ENCODE assay signal across 8 mouse cellular contexts in the genomic region with DNA sequence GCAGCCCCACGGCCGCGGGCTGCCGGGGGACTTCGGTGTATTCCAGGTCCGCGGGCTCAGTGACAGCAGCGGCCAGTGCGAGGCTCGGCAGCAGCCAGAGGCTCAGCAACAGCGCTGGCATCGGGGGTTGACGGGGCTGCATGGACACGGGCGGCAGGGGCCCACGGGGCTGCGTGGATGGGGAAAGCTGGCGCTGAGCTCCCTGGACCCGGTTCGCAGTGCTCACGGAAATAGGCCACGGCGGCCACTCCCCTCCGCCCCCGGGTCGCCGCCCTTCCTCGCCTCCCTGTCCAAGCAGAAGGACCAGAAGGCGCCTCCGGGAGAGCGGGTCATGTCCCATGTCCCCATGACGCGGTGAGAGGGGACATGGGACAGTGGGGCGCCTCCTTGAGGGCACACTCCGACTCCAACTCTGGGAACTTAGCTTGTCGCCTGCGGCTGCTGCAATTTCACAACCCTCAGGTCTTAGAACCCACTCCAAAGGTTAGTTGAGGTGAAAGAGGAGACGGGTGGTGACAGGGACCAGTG. TPM values are rescaled to one million over a fixed set of nuclear protein-coding genes. Genes with fewer than 3 reads are reported as not detected.
A peak's percentile ranks its signal among the peaks of the same experiment; 100 is the strongest.
DNase-seq lines count a peak whose midpoint lies in the region; ATAC-seq lines count a peak whose summit lies in the region.

A gene (minus strand): TSS at position 250 of the 528 bp plus-strand sequence.

- no peaks in the 10 kb centered on the region for H3K9me3 ChIP-seq in heart, embryonic 13.5 days
- H3K9me3 ChIP-seq in megakaryocyte, embryonic 14.5 days, result no peaks in the 10 kb centered on the region

- ATAC-seq in CD4-positive, CD25-positive, alpha-beta regulatory T cell, adult 4 months, result no peak
- ATAC-seq in heart, embryonic 13.5 days (ENCODE audit: extremely low read depth, insufficient number of reproducible peaks, low FRiP score, low TSS enrichment), result no peak

- no peak within 1 kb of the TSS for H3K27ac ChIP-seq in heart, embryonic 13.5 days (replicated peaks)

- H3K27me3 ChIP-seq in heart, embryonic 13.5 days (replicated peaks), result peaks cover 49% of the 10 kb centered on the region
- H3K27me3 ChIP-seq in megakaryocyte, embryonic 14.5 days (replicated peaks), result peaks cover 52% of the 10 kb centered on the region

- peak within 1 kb of the TSS; percentile 100 for H3K4me2 ChIP-seq in heart, embryonic 13.5 days

- peak within 1 kb of the TSS; percentile 70 for H3K4me3 ChIP-seq in heart, embryonic 13.5 days
- H3K4me3 ChIP-seq in megakaryocyte, embryonic 14.5 days (replicated peaks), result peak within 1 kb of the TSS; percentile 90

- no peaks in the 10 kb centered on the region for H3K36me3 ChIP-seq in heart, embryonic 13.5 days
- no peaks in the 10 kb centered on the region for H3K36me3 ChIP-seq in megakaryocyte, embryonic 14.5 days (replicated peaks; ENCODE audit: low read length)

- peak within 1 kb of the TSS; percentile 81 for H3K9ac ChIP-seq in heart, embryonic 13.5 days

- WGBS in heart, embryonic 13.5 days, result 2% methylated on average over 38 of the region's 38 CpGs

- peak; percentile 1 for DNase-seq in CD4-positive, CD25-positive, alpha-beta regulatory T cell, adult 2 months (ENCODE audit: low read depth, low spot score)
- peak; percentile 5 for DNase-seq in thymus, postnatal 14 days
- no peak for DNase-seq in thymus, postnatal 25 days
- DNase-seq in kidney, postnatal 36 days, result peak; percentile 3 to 38
- DNase-seq in testis, postnatal 10 days (ENCODE audit: low spot score), result peak; percentile 69

- H3K4me1 ChIP-seq in heart, embryonic 13.5 days, result peaks cover 6% of the 10 kb centered on the region; the same call in 1 of the 2 replicates
- peaks cover 11% of the 10 kb centered on the region for H3K4me1 ChIP-seq in megakaryocyte, embryonic 14.5 days

RNA-seq across cellular contexts. Expression of the gene that starts here (rescaled TPM):
- polyA plus RNA-seq in CD4-positive, CD25-positive, alpha-beta regulatory T cell, adult 4 months (2017; shearing (Covaris generic)), result not detected
- polyA plus RNA-seq in heart, embryonic 13.5 days (2015; fragmentation: Nextera tagmentation; extraction: Ambion mirVana), result 1.0 and 1.1 TPM in 2 replicates
- polyA plus RNA-seq in megakaryocyte, embryonic 14.5 days (2012; ENCODE audit: insufficient read depth, low replicate concordance), result not detected in 2 replicates
